Mouse (Mus musculus): ENCODE measurements at regions not wholly inside any gene's neighbourhood (a gene's known extent, or its start where the extent isn't known, plus 50 kb on each side); places are given as distances from the start of the nearest gene placed in this dataset.

- TF ChIP-seq GATA1 (IDR thresholded peaks at IDR 0.05; ENCODE audit: borderline replicate concordance, low read length), result no peak
- no peak for TF ChIP-seq FLI1 (IDR thresholded peaks at IDR 0.05; ENCODE audit: low read length)
These were observed 438.0 kb upstream of the Adgrl4 start for GRCm38 (mm10) chr3:150999652-151000051.

Data from megakaryocyte, embryonic 14.5 days (primary cell).